Mouse (Mus musculus): ENCODE results near the gene Ctrc. TPM values are rescaled to one million over a fixed set of nuclear protein-coding genes. Genes with fewer than 3 reads are reported as not detected.

Ctrc gene
- polyA plus RNA-seq (2016; fragmentation: Nextera tagmentation; extraction: Ambion mirVana): not detected in 2 replicates

GRCm38 (mm10) chr4:141845999-141846398 is at the start of gene Ctrc:
TSS of gene Ctrc (minus strand) at chr4:141846359.
- WGBS: 82% methylated on average over 6 of the region's 6 CpGs
- no peaks in the 10 kb centered on the region for H3K27me3 ChIP-seq (replicated peaks; ENCODE audit: low read depth, poor library complexity, severe bottlenecking)
- H3K36me3 ChIP-seq (replicated peaks): no peaks in the 10 kb centered on the region
- no peak within 1 kb of the TSS for H3K4me3 ChIP-seq
- H3K9me3 ChIP-seq: no peaks in the 10 kb centered on the region
- H3K27ac ChIP-seq (replicated peaks): no peak within 1 kb of the TSS
- H3K4me1 ChIP-seq: no peaks in the 10 kb centered on the region
- DNase-seq (ENCODE audit: low spot score): no peak

GRCm38 (mm10) chr4:141895772-141896171 is 49.6 kb upstream of the Ctrc start:
- Histone ChIP-seq H3K9me3 (no peaks in the 10 kb centered on the region), H3K4me1 (peaks cover 40% of the 10 kb centered on the region), H3K36me3 (replicated peaks) (no peaks in the 10 kb centered on the region), H3K4me3 (no peak overlapping the region), H3K27me3 (replicated peaks; ENCODE audit: low read depth, poor library complexity, severe bottlenecking) (peaks cover 16% of the 10 kb centered on the region; the same call in 1 of the 2 replicates), H3K27ac (replicated peaks) (no peak overlapping the region)
- WGBS: 78% methylated on average over 12 of the region's 12 CpGs
- DNase-seq (ENCODE audit: low spot score): no peak

GRCm38 (mm10) chr4:141893157-141893784 is 47.1 kb upstream of the Ctrc start:
- no peak overlapping the region for H3K4me3 ChIP-seq
- peaks cover 8% of the 10 kb centered on the region; the same call in 1 of the 2 replicates for H3K27me3 ChIP-seq (replicated peaks; ENCODE audit: low read depth, poor library complexity, severe bottlenecking)
- H3K9me3 ChIP-seq: no peaks in the 10 kb centered on the region
- DNase-seq (ENCODE audit: low spot score): no peak
- no peak overlapping the region for H3K27ac ChIP-seq (replicated peaks)
- peaks cover 15% of the 10 kb centered on the region for H3K4me1 ChIP-seq
- WGBS: 87% methylated on average over 8 of the region's 8 CpGs
- H3K36me3 ChIP-seq (replicated peaks): no peaks in the 10 kb centered on the region

- Histone ChIP-seq H3K36me3 (replicated peaks) (no peaks in the 10 kb centered on the region), H3K27me3 (replicated peaks; ENCODE audit: low read depth, poor library complexity, severe bottlenecking) (no peaks in the 10 kb centered on the region), H3K9me3 (no peaks in the 10 kb centered on the region), H3K4me1 (peaks cover 30% of the 10 kb centered on the region), H3K27ac (replicated peaks) (0 out of 2 replicates have a peak overlapping the region, but pooled peaks have one; percentile 7), H3K4me3 (no peak overlapping the region)
- WGBS: 51% methylated on average over 6 of the region's 6 CpGs
- no peak for DNase-seq (ENCODE audit: low spot score)
Measured at GRCm38 (mm10) chr4:141886385-141886968, 40.3 kb upstream of the Ctrc start.

- H3K27ac ChIP-seq (replicated peaks): peak overlapping the region; percentile 14; the same call in 1 of the 2 replicates
- no peak overlapping the region for H3K4me3 ChIP-seq
- peaks cover 32% of the 10 kb centered on the region for H3K4me1 ChIP-seq
- H3K27me3 ChIP-seq (replicated peaks; ENCODE audit: low read depth, poor library complexity, severe bottlenecking): no peaks in the 10 kb centered on the region
- no peaks in the 10 kb centered on the region for H3K9me3 ChIP-seq
- 78% methylated on average over 9 of the region's 9 CpGs for WGBS
- no peak for DNase-seq (ENCODE audit: low spot score)
- H3K36me3 ChIP-seq (replicated peaks): no peaks in the 10 kb centered on the region
Measured at GRCm38 (mm10) chr4:141885451-141885850, 39.3 kb upstream of the Ctrc start.

- no peak for DNase-seq (ENCODE audit: low spot score)
- Histone ChIP-seq H3K36me3 (replicated peaks) (no peaks in the 10 kb centered on the region), H3K27me3 (replicated peaks; ENCODE audit: low read depth, poor library complexity, severe bottlenecking) (no peaks in the 10 kb centered on the region), H3K27ac (replicated peaks) (no peak overlapping the region), H3K4me3 (no peak overlapping the region), H3K4me1 (peaks cover 39% of the 10 kb centered on the region), H3K9me3 (no peaks in the 10 kb centered on the region)
- WGBS: 86% methylated on average over 7 of the region's 7 CpGs
Measured at GRCm38 (mm10) chr4:141882858-141883257, 36.7 kb upstream of the Ctrc start.

- Histone ChIP-seq H3K36me3 (replicated peaks) (no peaks in the 10 kb centered on the region), H3K27ac (replicated peaks) (no peak overlapping the region), H3K4me3 (no peak overlapping the region), H3K9me3 (no peaks in the 10 kb centered on the region), H3K27me3 (replicated peaks; ENCODE audit: low read depth, poor library complexity, severe bottlenecking) (no peaks in the 10 kb centered on the region), H3K4me1 (peaks cover 33% of the 10 kb centered on the region)
- WGBS: 85% methylated on average over 5 of the region's 5 CpGs
- DNase-seq (ENCODE audit: low spot score): no peak
Measured at GRCm38 (mm10) chr4:141881950-141882349, 35.8 kb upstream of the Ctrc start.

- H3K36me3 ChIP-seq (replicated peaks): no peaks in the 10 kb centered on the region
- no peak overlapping the region for H3K27ac ChIP-seq (replicated peaks)
- DNase-seq (ENCODE audit: low spot score): no peak
- H3K27me3 ChIP-seq (replicated peaks; ENCODE audit: low read depth, poor library complexity, severe bottlenecking): peaks cover 3% of the 10 kb centered on the region; the same call in 1 of the 2 replicates
- WGBS: 57% methylated on average over 10 of the region's 10 CpGs
- no peak overlapping the region for H3K4me3 ChIP-seq
- peaks cover 27% of the 10 kb centered on the region for H3K4me1 ChIP-seq
- no peaks in the 10 kb centered on the region for H3K9me3 ChIP-seq
Measured at GRCm38 (mm10) chr4:141881289-141881914, 35.2 kb upstream of the Ctrc start.

GRCm38 (mm10) chr4:141879875-141880274 is 33.7 kb upstream of the Ctrc start:
- DNase-seq (ENCODE audit: low spot score): no peak
- H3K9me3 ChIP-seq: no peaks in the 10 kb centered on the region
- H3K4me1 ChIP-seq: peaks cover 27% of the 10 kb centered on the region
- H3K27ac ChIP-seq (replicated peaks): no peak overlapping the region
- 67% methylated on average over 9 of the region's 9 CpGs for WGBS
- H3K4me3 ChIP-seq: no peak overlapping the region
- H3K36me3 ChIP-seq (replicated peaks): no peaks in the 10 kb centered on the region
- peaks cover 14% of the 10 kb centered on the region; the same call in 1 of the 2 replicates for H3K27me3 ChIP-seq (replicated peaks; ENCODE audit: low read depth, poor library complexity, severe bottlenecking)

GRCm38 (mm10) chr4:141879074-141879473 is 32.9 kb upstream of the Ctrc start:
- no peak overlapping the region for H3K27ac ChIP-seq (replicated peaks)
- no peak for DNase-seq (ENCODE audit: low spot score)
- H3K4me3 ChIP-seq: no peak overlapping the region
- peaks cover 34% of the 10 kb centered on the region for H3K4me1 ChIP-seq
- H3K36me3 ChIP-seq (replicated peaks): no peaks in the 10 kb centered on the region
- no peaks in the 10 kb centered on the region for H3K9me3 ChIP-seq
- peaks cover 15% of the 10 kb centered on the region for H3K27me3 ChIP-seq (replicated peaks; ENCODE audit: low read depth, poor library complexity, severe bottlenecking)
- WGBS: 79% methylated on average over 4 of the region's 4 CpGs

GRCm38 (mm10) chr4:141878621-141879020 is 32.5 kb upstream of the Ctrc start:
- DNase-seq (ENCODE audit: low spot score): no peak
- Histone ChIP-seq H3K4me3 (no peak overlapping the region), H3K27me3 (replicated peaks; ENCODE audit: low read depth, poor library complexity, severe bottlenecking) (peaks cover 20% of the 10 kb centered on the region), H3K9me3 (no peaks in the 10 kb centered on the region), H3K36me3 (replicated peaks) (no peaks in the 10 kb centered on the region), H3K27ac (replicated peaks) (no peak overlapping the region), H3K4me1 (peaks cover 39% of the 10 kb centered on the region)
- 78% methylated on average over 7 of the region's 7 CpGs for WGBS

GRCm38 (mm10) chr4:141875481-141876108 is 29.4 kb upstream of the Ctrc start:
- no peaks in the 10 kb centered on the region for H3K9me3 ChIP-seq
- peaks cover 56% of the 10 kb centered on the region for H3K4me1 ChIP-seq
- peak overlapping the region; percentile 70 for H3K4me3 ChIP-seq
- no peak for DNase-seq (ENCODE audit: low spot score)
- no peaks in the 10 kb centered on the region; the same call in 1 of the 2 replicates for H3K36me3 ChIP-seq (replicated peaks)
- peaks cover 50% of the 10 kb centered on the region for H3K27me3 ChIP-seq (replicated peaks; ENCODE audit: low read depth, poor library complexity, severe bottlenecking)
- 16% methylated on average over 8 of the region's 8 CpGs for WGBS
- H3K27ac ChIP-seq (replicated peaks): no peak overlapping the region
